Mouse (Mus musculus) heart, adult 10 weeks (tissue): ENCODE data around the gene C130060K24Rik. TPM values are rescaled to one million over a fixed set of nuclear protein-coding genes. Genes with fewer than 3 reads are reported as not detected.

Experiments used
- polyA plus RNA-seq: library from polyadenylated mRNA; stranded (reverse); fragments of 350-450 nt; fragmentation: Illumina TruSeq; extraction: RNeasy Lipid Tissue Mini Kit (QIAGEN cat#74804); gene quantifications from one replicate; pipeline ENCODE4 v1.2.3, GENCODE M21; 2014; ENCODE audit warnings: low read depth, low replicate concordance

C130060K24Rik gene
- not detected for polyA plus RNA-seq

DNA sequence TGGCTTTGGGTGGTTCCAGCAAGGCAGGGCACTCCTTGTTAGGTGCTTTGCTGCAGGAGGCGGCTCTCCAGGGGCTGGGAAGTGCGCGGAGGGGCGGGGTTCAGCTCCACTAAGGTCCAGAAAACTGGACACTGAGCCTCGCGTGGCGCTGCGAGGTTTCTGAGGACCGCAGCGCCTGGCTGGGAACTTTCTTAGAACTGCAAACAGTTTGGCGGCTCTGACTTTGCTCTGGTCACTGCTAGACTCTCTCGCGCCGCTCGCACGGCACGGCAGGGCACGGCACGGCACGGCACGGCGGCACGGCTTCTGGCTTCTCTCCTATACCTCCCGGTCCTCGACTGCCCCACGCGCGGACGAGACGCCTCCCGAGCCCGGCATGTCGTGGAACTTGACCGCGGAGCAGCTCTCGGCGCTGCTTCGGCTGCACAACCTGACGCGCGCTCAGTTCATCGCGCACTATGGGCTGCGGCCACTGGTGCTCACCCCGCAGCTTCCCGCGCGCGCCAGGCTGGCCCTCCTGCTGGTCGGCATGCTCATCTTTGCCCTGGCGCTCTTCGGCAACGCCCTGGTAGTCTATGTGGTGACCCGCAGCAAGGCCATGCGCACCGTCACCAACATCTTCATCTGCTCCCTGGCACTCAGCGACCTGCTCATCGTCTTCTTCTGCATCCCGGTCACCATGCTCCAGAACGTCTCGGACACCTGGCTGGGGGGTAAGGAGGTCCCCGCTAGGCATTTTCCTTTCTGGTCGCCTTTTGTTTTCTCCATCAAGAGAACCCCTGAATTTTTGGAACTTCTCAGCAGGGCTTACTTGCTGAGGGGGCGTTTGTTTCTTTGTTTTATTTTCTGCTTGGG is at the start of gene C130060K24Rik:
Gene C130060K24Rik (plus strand): TSS at position 188 of the 855 bp plus-strand sequence.

Other genes with a start within 250 kb of the C130060K24Rik start
- 1.3 TPM for gene Hpgds, start 236.2 kb upstream of the C130060K24Rik start, polyA plus RNA-seq
- 2.7 TPM for gene Tnip3, start 144.2 kb downstream of the C130060K24Rik start, polyA plus RNA-seq